Mouse (Mus musculus) limb, embryonic 15.5 days (tissue): ENCODE data around the gene Smg6. TPM values are rescaled to one million over a fixed set of nuclear protein-coding genes. Genes with fewer than 3 reads are reported as not detected.

Experiments
- ATAC-seq: fragments of 200-750 bp; cut with Nextera tagmentation; 2 replicates; pipeline ENCODE4 v1.8.0; 2017; ENCODE audit warnings: low read depth, moderate TSS enrichment; ENCODE audit not compliant: insufficient number of reproducible peaks, low FRiP score, low TSS enrichment
- H3K27ac ChIP-seq: fragments of 300-500 bp; sonication (generic); 2 replicates; pipeline ENCODE4 v1.5.1; 2015; ENCODE audit warnings: moderate library complexity, mild to moderate bottlenecking, inconsistent platforms
- H3K27me3 ChIP-seq: fragments of 300-500 bp; sonication (generic); 2 replicates; pipeline ENCODE4 v1.6.1; 2015; ENCODE audit warnings: inconsistent platforms
- H3K36me3 ChIP-seq: fragments of 300-500 bp; sonication (generic); 2 replicates; pipeline ENCODE4 v1.6.1; 2015; ENCODE audit warnings: inconsistent platforms
- H3K4me1 ChIP-seq: fragments of 300-500 bp; sonication (generic); 2 replicates; pipeline ENCODE4 v1.6.1; 2015; ENCODE audit warnings: inconsistent platforms
- H3K4me2 ChIP-seq: fragments of 300-500 bp; sonication (generic); 2 replicates; pipeline ENCODE4 v1.6.1; 2015; ENCODE audit warnings: mild to moderate bottlenecking, inconsistent platforms
- H3K4me3 ChIP-seq: fragments of 300-500 bp; sonication (generic); 2 replicates; pipeline ENCODE4 v1.5.1; 2015; ENCODE audit warnings: mild to moderate bottlenecking, inconsistent platforms
- H3K9ac ChIP-seq: fragments of 300-500 bp; sonication (generic); 2 replicates; pipeline ENCODE4 v1.6.1; 2015; ENCODE audit warnings: inconsistent platforms
- H3K9me3 ChIP-seq: fragments of 300-500 bp; sonication (generic); 2 replicates; pipeline ENCODE4 v1.6.1; 2016; ENCODE audit warnings: inconsistent platforms
- WGBS: fragments of 180-500 bp; shearing (Covaris S2); methylation state at CpG from one replicate; pipeline ENCODE4 v1.1.7; 2015; 5-methylcytosine and 5-hydroxymethylcytosine counted together
- polyA plus RNA-seq: library from polyadenylated mRNA; unstranded; fragments of >200 nt; fragmentation: Nextera tagmentation; extraction: Ambion mirVana; gene quantifications from 2 replicates; pipeline ENCODE4 v1.2.1, GENCODE M21; 2015

The Smg6 gene
- polyA plus RNA-seq, 1 experiment from 2014 or later, result 17.6 TPM

GRCm38 (mm10) chr11:74901555-74901954, 24.1 kb upstream of the Smg6 start:
- H3K4me2 ChIP-seq, result no peak overlapping the region
- peaks cover 68% of the 10 kb centered on the region for H3K36me3 ChIP-seq
- H3K9ac ChIP-seq, result no peak overlapping the region
- WGBS, result 88% methylated on average over 6 of the region's 6 CpGs
- H3K27ac ChIP-seq, result no peak overlapping the region
- H3K4me1 ChIP-seq, result peaks cover 19% of the 10 kb centered on the region
- no peak for ATAC-seq
- H3K9me3 ChIP-seq, result no peaks in the 10 kb centered on the region
- H3K27me3 ChIP-seq, result no peaks in the 10 kb centered on the region
- H3K4me3 ChIP-seq, result no peak overlapping the region

DNA sequence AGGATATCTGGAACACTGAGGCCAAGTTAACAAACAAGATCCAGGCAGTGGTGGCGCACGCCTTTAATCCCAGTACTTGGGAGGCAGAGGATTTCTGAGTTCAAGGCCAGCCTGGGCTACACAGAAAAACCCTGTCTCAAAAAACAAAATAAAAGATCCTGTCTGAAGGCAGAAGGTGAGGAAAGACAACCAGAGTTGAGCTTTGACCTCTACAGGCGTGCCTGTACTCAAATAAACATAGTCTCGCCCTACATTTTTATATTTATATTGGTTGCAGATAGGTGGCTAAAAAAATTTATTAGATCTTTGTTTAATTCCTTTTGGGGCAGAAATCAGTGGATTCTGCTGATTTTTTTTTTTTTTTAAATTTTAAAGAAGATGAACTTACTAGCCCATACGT, 23.2 kb upstream of the Smg6 start:
- Histone ChIP-seq H3K9me3 (no peaks in the 10 kb centered on the region), H3K4me3 (no peak overlapping the region), H3K4me1 (peaks cover 15% of the 10 kb centered on the region; the same call in 1 of the 2 replicates), H3K27ac (no peak overlapping the region), H3K4me2 (no peak overlapping the region), H3K9ac (no peak overlapping the region), H3K36me3 (peaks cover 76% of the 10 kb centered on the region), H3K27me3 (no peaks in the 10 kb centered on the region)
- 93% methylated on average over 5 of the region's 5 CpGs for WGBS
- no peak for ATAC-seq

- H3K27ac ChIP-seq, result no peak overlapping the region
- no peaks in the 10 kb centered on the region for H3K9me3 ChIP-seq
- H3K36me3 ChIP-seq, result peaks cover 76% of the 10 kb centered on the region
- H3K4me1 ChIP-seq, result no peaks in the 10 kb centered on the region
- H3K27me3 ChIP-seq, result no peaks in the 10 kb centered on the region
- no peak overlapping the region for H3K4me2 ChIP-seq
- H3K9ac ChIP-seq, result no peak overlapping the region
- WGBS, result 90% methylated on average over 6 of the region's 6 CpGs
- H3K4me3 ChIP-seq, result no peak overlapping the region
- no peak for ATAC-seq
Measured at GRCm38 (mm10) chr11:74907850-74908249, 17.8 kb upstream of the Smg6 start.

GRCm38 (mm10) chr11:74908618-74909399, 16.8 kb upstream of the Smg6 start:
- Histone ChIP-seq H3K27ac (no peak overlapping the region), H3K4me2 (no peak overlapping the region), H3K9ac (no peak overlapping the region), H3K4me1 (no peaks in the 10 kb centered on the region), H3K4me3 (no peak overlapping the region), H3K36me3 (peaks cover 66% of the 10 kb centered on the region), H3K27me3 (no peaks in the 10 kb centered on the region), H3K9me3 (no peaks in the 10 kb centered on the region)
- no peak for ATAC-seq
- WGBS, result 80% methylated on average over 12 of the region's 12 CpGs

GRCm38 (mm10) chr11:74909978-74910377, 15.6 kb upstream of the Smg6 start:
- no peak overlapping the region for H3K4me2 ChIP-seq
- no peaks in the 10 kb centered on the region for H3K9me3 ChIP-seq
- no peak overlapping the region for H3K9ac ChIP-seq
- H3K4me1 ChIP-seq, result no peaks in the 10 kb centered on the region
- H3K4me3 ChIP-seq, result no peak overlapping the region
- no peaks in the 10 kb centered on the region for H3K27me3 ChIP-seq
- WGBS, result 90% methylated on average over 4 of the region's 4 CpGs
- peaks cover 55% of the 10 kb centered on the region for H3K36me3 ChIP-seq
- ATAC-seq, result no peak
- H3K27ac ChIP-seq, result no peak overlapping the region

DNA sequence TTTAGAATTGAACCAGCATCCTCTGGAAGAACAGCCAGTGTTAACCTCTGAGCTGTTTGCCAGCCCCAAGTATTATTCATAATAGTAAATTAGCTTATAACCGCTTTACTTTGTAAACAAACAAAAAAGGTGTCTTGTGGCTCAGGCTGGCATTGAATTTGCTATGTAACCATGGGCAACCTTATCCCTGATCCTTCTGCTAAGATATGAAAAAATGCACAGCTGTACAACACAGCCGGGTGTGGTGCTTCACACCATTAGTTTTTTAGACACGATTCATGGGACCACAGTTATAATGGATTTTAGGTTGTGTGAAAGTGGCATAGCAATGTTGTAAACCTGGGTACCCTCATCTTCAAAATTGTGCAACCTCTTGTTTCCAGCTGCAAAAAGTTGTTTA, 13.1 kb upstream of the Smg6 start:
- ATAC-seq, result no peak
- no peak overlapping the region for H3K4me3 ChIP-seq
- H3K9me3 ChIP-seq, result no peaks in the 10 kb centered on the region
- no peaks in the 10 kb centered on the region for H3K27me3 ChIP-seq
- peaks cover 30% of the 10 kb centered on the region for H3K36me3 ChIP-seq
- no peak overlapping the region for H3K4me2 ChIP-seq
- H3K4me1 ChIP-seq, result no peaks in the 10 kb centered on the region; the same call in 1 of the 2 replicates
- 80% methylated on average over 3 of the region's 3 CpGs for WGBS
- H3K9ac ChIP-seq, result no peak overlapping the region
- H3K27ac ChIP-seq, result no peak overlapping the region

DNA sequence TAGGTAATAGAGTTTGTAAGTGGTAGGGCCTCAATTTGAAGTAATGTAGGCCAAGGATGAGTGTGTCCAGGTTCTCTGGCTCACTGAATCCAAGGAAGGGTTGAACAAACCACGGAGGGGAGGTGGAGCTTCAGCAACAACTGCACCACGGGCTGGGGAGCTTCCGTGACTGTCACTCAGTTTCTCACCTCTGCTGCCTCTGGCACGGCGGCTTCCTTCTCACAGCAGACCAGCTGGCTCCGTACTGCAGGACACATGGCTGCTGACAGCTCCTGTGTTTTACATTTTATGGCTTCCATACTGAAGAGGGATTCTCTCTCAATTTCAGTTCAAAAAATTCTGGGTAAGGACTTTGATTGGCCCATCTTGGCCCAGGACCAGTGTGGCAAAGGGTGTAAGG, 6.4 kb upstream of the Smg6 start:
- H3K9me3 ChIP-seq, result no peaks in the 10 kb centered on the region
- no peak for ATAC-seq
- H3K4me1 ChIP-seq, result no peaks in the 10 kb centered on the region; the same call in 1 of the 2 replicates
- H3K36me3 ChIP-seq, result peaks cover 29% of the 10 kb centered on the region
- H3K4me2 ChIP-seq, result no peak overlapping the region
- no peaks in the 10 kb centered on the region for H3K27me3 ChIP-seq
- H3K27ac ChIP-seq, result no peak overlapping the region
- H3K4me3 ChIP-seq, result no peak overlapping the region
- WGBS, result 56% methylated on average over 6 of the region's 6 CpGs
- no peak overlapping the region for H3K9ac ChIP-seq

DNA sequence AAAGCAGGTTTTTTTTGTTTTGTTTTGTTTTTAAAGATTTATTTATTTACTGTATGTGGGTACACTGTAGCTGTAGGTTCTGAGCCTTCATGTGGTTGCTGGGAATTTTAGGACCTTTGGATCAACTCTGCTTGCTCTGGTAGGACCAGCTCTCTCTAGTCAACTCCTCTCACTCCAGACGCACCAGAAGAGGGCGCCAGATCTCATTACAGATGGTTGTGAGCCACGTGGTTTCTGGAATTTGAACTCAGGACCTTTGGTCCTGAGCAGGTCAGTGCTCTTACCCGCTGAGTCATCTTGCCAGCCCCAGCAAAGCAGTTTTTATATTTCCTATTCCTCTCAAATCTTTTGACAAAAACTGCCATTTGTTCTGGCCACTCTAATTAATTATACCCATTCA, 1.5 kb upstream of the Smg6 start:
- Histone ChIP-seq H3K27me3 (no peaks in the 10 kb centered on the region), H3K9me3 (no peaks in the 10 kb centered on the region), H3K9ac (no peak overlapping the region), H3K4me3 (no peak overlapping the region), H3K4me2 (no peak overlapping the region), H3K27ac (no peak overlapping the region), H3K4me1 (peaks cover 14% of the 10 kb centered on the region), H3K36me3 (peaks cover 13% of the 10 kb centered on the region)
- 64% methylated on average over 4 of the region's 4 CpGs for WGBS
- no peak for ATAC-seq

GRCm38 (mm10) chr11:74926388-74927005, 874 bp downstream of the Smg6 start:
- peaks cover 14% of the 10 kb centered on the region for H3K4me1 ChIP-seq
- H3K27me3 ChIP-seq, result no peaks in the 10 kb centered on the region
- H3K4me2 ChIP-seq, result peak overlapping the region; percentile 55
- no peaks in the 10 kb centered on the region for H3K9me3 ChIP-seq
- H3K4me3 ChIP-seq, result peak overlapping the region; percentile 96
- H3K27ac ChIP-seq, result peak overlapping the region; percentile 99
- peaks cover 14% of the 10 kb centered on the region for H3K36me3 ChIP-seq
- WGBS, result 5% methylated on average over 11 of the region's 11 CpGs
- 0 out of 2 replicates have a peak, but pooled peaks have one; percentile 10 for ATAC-seq
- H3K9ac ChIP-seq, result peak overlapping the region; percentile 91

DNA sequence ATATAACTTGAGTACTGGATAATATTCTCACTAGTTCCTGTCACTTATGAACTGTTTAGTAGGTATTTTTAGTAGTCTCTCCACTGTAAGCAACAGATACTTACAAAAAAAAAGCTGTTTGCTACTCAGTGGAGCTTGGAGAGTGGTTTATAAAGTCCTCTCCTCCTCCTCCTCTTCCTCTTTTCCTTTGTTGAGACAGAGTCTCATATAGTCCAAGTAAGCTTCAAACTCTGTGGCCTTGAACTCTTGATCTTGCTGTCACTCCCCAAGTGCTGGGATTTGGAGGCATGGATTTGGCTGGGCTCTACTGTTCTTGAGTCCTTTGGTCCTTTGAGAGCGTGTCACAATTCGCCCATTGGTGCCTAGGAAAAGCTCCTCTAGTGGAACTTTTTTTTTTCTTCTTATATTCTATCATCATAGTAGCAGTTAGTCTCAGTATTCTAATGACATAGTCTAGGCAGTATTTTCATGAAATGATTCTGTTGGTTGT, 1.7 kb downstream of the Smg6 start:
- ATAC-seq, result no peak
- H3K4me2 ChIP-seq, result peak overlapping the region; percentile 55; the same call in 1 of the 2 replicates
- peaks cover 16% of the 10 kb centered on the region for H3K36me3 ChIP-seq
- H3K9me3 ChIP-seq, result no peaks in the 10 kb centered on the region
- H3K4me3 ChIP-seq, result no peak overlapping the region
- H3K27ac ChIP-seq, result no peak overlapping the region
- H3K9ac ChIP-seq, result no peak overlapping the region
- no peaks in the 10 kb centered on the region for H3K27me3 ChIP-seq
- 93% methylated on average over 2 of the region's 2 CpGs for WGBS
- H3K4me1 ChIP-seq, result peaks cover 14% of the 10 kb centered on the region

- WGBS, result 88% methylated on average over 4 of the region's 4 CpGs
- no peak overlapping the region for H3K4me2 ChIP-seq
- H3K4me3 ChIP-seq, result no peak overlapping the region
- peaks cover 32% of the 10 kb centered on the region for H3K36me3 ChIP-seq
- no peaks in the 10 kb centered on the region for H3K9me3 ChIP-seq
- no peak overlapping the region for H3K27ac ChIP-seq
- H3K4me1 ChIP-seq, result peaks cover 14% of the 10 kb centered on the region
- no peak for ATAC-seq
- H3K9ac ChIP-seq, result no peak overlapping the region
- no peaks in the 10 kb centered on the region for H3K27me3 ChIP-seq
Measured at GRCm38 (mm10) chr11:74929111-74929510, 3.5 kb downstream of the Smg6 start.

- H3K27me3 ChIP-seq, result no peaks in the 10 kb centered on the region
- no peak overlapping the region for H3K27ac ChIP-seq
- H3K4me2 ChIP-seq, result no peak overlapping the region
- ATAC-seq, result no peak
- no peak overlapping the region for H3K9ac ChIP-seq
- H3K36me3 ChIP-seq, result peaks cover 45% of the 10 kb centered on the region
- H3K4me3 ChIP-seq, result no peak overlapping the region
- 95% methylated on average over 7 of the region's 7 CpGs for WGBS
- H3K4me1 ChIP-seq, result peaks cover 10% of the 10 kb centered on the region; the same call in 1 of the 2 replicates
- H3K9me3 ChIP-seq, result no peaks in the 10 kb centered on the region
Measured at GRCm38 (mm10) chr11:74930391-74930790, 4.8 kb downstream of the Smg6 start.
